Mouse (Mus musculus): Measurements from ENCODE around the gene Prl7b1.

Prl7b1 gene

GRCm38 (mm10) chr13:27610482-27610881, at the start of gene Prl7b1:
Prl7b1 (minus strand) TSS chr13:27610582.
- no peak for DNase-seq (ENCODE audit: low read depth, low spot score)

GRCm38 (mm10) chr13:27642393-27642792, 32.0 kb upstream of the Prl7b1 start, which contains the start of gene Prl7a1:
Prl7a1 (minus strand) TSS chr13:27642493.
- no peak for DNase-seq (ENCODE audit: low read depth, low spot score)

- DNase-seq (ENCODE audit: low read depth, low spot score): no peak
These were observed 28.3 kb downstream of the Prl7b1 start, which contains the start of gene Prl8a1 for GRCm38 (mm10) chr13:27582071-27582470. Prl8a1 (minus strand) TSS chr13:27582171.

GRCm38 (mm10) chr13:27564506-27564905, 45.9 kb downstream of the Prl7b1 start, which contains the start of gene Prl8a9:
Prl8a9 (minus strand) TSS chr13:27564606.
- no peak for DNase-seq (ENCODE audit: low read depth, low spot score)

GRCm38 (mm10) chr13:27553336-27553735, 57.0 kb downstream of the Prl7b1 start:
- DNase-seq (ENCODE audit: low read depth, low spot score): no peak

All from forelimb bud, embryonic 11.5 days (tissue).